Mouse (Mus musculus) liver, embryonic 14.5 days (tissue): ENCODE data around the gene Arhgap44.

Experiments used
- CTCF ChIP-seq: IDR thresholded peaks from 2 replicates; pipeline ENCODE4 v1.5.1; 2016; ENCODE audit warnings: antibody characterized with exemption, low read depth, control low read depth
- EP300 ChIP-seq: IDR thresholded peaks from 2 replicates; pipeline ENCODE4 v1.6.1; 2016; ENCODE audit warnings: antibody characterized with exemption, low read depth

DNA sequence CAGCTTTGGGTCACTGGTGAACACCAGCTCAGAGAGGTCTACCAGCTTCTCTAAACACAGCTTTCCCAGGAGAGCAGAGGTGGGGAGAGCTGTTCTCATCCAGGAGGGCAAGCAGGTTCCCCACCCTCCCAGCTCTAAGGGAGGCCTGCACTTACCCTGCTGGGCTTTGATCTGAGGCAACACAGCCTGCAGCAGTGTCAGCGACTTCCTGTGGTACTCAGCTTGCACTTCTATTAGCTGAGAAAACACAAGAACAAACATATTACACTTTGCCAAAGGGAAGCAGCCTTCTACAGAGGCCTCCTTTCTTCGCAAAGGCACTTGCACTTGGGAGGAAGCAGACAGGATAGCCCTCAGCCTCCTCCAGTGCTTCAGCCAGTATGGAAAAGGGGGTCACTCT is 123.8 kb downstream of the Arhgap44 start:
- TF ChIP-seq CTCF (no peak), EP300 (no peak)
